Mouse (Mus musculus) spleen, adult 2 months (tissue): Measurements from ENCODE around the gene Irf2bpl. TPM values are rescaled to one million over a fixed set of nuclear protein-coding genes. Genes with fewer than 3 reads are reported as not detected.
A peak's percentile ranks its signal among the peaks of the same experiment; 100 is the strongest.

ENCODE experiments used
- DNase-seq, 2 experiments: peaks; one replicate each; pipeline versions ENCODE4 v3.0.0 to v3.0.0-alpha.2; 2012 to 2021; ENCODE audit warnings: low spot score in 2 of 2, low read depth in 1 of 2
- H3K27ac ChIP-seq: fragments of 200-500 bp; 2 replicates; pipeline ENCODE4 v1.5.1; 2012; ENCODE audit warnings: low read length, inconsistent platforms; ENCODE audit not compliant: insufficient read depth
- H3K27me3 ChIP-seq: fragments of 200-500 bp; 2 replicates; pipeline ENCODE4 v1.6.1; 2012; ENCODE audit warnings: mild to moderate bottlenecking, moderate library complexity, low read length, inconsistent platforms; ENCODE audit not compliant: control insufficient read depth, insufficient read depth
- H3K36me3 ChIP-seq: fragments of 200-500 bp; 2 replicates; pipeline ENCODE4 v1.6.1; 2012; ENCODE audit warnings: mild to moderate bottlenecking, low read length, inconsistent platforms; ENCODE audit not compliant: control insufficient read depth, insufficient read depth
- H3K4me1 ChIP-seq: fragments of 200-500 bp; 2 replicates; pipeline ENCODE4 v1.6.1; 2011; ENCODE audit warnings: inconsistent platforms; ENCODE audit not compliant: control insufficient read depth, insufficient read depth, insufficient read length
- H3K4me3 ChIP-seq: fragments of 200-500 bp; 2 replicates; pipeline ENCODE4 v1.5.1; 2011; ENCODE audit warnings: mild to moderate bottlenecking, inconsistent platforms; ENCODE audit not compliant: insufficient read depth, insufficient read length; ENCODE audit errors: extremely low read depth
- CTCF ChIP-seq: fragments of 200-500 bp; IDR thresholded peaks from 2 replicates; pipeline ENCODE4 v1.5.1; 2011; ENCODE audit warnings: mild to moderate bottlenecking, inconsistent platforms; ENCODE audit not compliant: insufficient read depth, insufficient read length, insufficient replicate concordance; ENCODE audit errors: extremely low read depth
- POLR2A ChIP-seq: fragments of 200-500 bp; IDR thresholded peaks from 2 replicates; pipeline ENCODE4 v1.6.1; 2011; ENCODE audit warnings: low read depth, low read length, inconsistent platforms
- WGBS: fragments of 180-500 bp; shearing (Covaris S2); methylation state at CpG from one replicate; pipeline ENCODE4 v1.1.7; 2018; 5-methylcytosine and 5-hydroxymethylcytosine counted together
- polyA plus RNA-seq: library from polyadenylated mRNA; depleted of rRNA; stranded (reverse); fragments of >200 nt; gene quantifications from 2 replicates; pipeline ENCODE4 v1.2.3, GENCODE M21; 2012

The Irf2bpl gene
- polyA plus RNA-seq, 1 experiment = 33.2 TPM

DNA sequence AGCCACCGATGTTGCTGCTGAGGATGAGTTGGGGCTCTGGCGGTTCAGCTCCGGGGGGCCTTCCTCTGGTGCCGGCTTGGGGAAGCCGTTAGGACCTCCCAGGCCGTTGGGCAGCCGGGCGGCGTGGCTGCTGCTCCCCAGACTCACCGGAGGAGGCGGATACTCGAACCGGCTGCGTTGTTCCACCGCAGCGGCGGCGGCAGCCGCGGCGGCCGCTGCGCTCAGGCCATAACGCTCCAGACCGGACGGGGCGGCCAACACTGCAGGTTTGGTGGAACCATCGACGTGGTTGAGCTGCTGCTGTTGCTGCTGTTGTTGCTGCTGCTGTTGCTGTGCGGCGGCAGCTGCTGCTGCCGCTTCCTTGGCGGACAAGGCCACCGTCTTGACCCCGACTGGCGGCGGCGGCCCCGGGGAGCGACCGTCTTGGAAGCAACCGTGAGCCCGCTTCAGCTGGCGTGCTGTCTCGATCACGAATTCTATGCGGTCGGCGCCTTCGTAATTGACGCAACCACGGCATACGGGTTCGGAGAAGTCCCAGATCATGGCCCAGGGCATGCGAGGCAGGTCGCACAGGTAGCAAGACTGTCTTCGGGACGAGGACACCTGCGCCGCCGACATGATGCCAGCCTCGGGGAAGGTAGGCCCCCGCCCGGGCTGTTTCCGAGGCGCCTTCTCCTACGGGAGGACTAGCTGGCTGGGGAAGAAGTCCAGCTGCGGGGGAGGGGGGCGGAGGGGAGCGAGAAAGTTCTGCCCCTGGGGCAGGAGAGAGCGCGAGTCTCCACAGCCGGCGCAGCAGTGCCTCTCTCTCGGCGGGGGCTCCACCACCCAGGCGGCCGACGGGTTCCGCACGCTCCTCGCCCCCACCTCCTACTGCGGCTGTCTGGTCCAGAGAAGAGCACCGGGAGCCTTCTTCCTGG, 1.1 kb downstream of the Irf2bpl start:
- DNase-seq = peak in 1 of 2 experiments; percentile 48
- 0 out of 2 replicates have a peak, but pooled peaks cover 1% of the 10 kb centered on the region for H3K27me3 ChIP-seq
- H3K4me3 ChIP-seq = peak overlapping the region; percentile 99
- TF ChIP-seq POLR2A (0 out of 2 replicates have a peak, but pooled peaks have one; percentile 3), CTCF (no peak)
- peak overlapping the region; percentile 100 for H3K27ac ChIP-seq
- under 1% methylated on average over 83 of the region's 84 CpGs for WGBS
- H3K4me1 ChIP-seq = peaks cover 19% of the 10 kb centered on the region
- peaks cover 5% of the 10 kb centered on the region; the same call in 1 of the 2 replicates for H3K36me3 ChIP-seq

DNA sequence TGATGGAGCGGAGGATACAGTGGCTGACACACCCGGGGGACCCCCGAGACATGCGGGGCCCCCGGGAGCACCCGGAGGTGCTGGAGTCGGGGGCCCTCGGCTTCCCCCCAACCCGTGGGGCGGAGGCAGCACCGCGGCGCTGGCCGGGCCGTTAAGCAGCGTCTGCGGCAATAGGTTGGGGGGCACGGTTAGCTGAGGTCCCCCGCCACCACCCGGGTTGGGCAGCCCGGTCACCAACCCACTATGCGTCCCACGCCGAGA, 1.6 kb downstream of the Irf2bpl start:
- Histone ChIP-seq H3K36me3 (peaks cover 5% of the 10 kb centered on the region; the same call in 1 of the 2 replicates), H3K4me1 (peaks cover 21% of the 10 kb centered on the region), H3K27ac (peak overlapping the region; percentile 100), H3K27me3 (0 out of 2 replicates have a peak, but pooled peaks cover 1% of the 10 kb centered on the region), H3K4me3 (peak overlapping the region; percentile 99)
- 2% methylated on average over 24 of the region's 24 CpGs for WGBS
- DNase-seq = no peak
- no peak for TF ChIP-seq CTCF
- no peak for TF ChIP-seq POLR2A

DNA sequence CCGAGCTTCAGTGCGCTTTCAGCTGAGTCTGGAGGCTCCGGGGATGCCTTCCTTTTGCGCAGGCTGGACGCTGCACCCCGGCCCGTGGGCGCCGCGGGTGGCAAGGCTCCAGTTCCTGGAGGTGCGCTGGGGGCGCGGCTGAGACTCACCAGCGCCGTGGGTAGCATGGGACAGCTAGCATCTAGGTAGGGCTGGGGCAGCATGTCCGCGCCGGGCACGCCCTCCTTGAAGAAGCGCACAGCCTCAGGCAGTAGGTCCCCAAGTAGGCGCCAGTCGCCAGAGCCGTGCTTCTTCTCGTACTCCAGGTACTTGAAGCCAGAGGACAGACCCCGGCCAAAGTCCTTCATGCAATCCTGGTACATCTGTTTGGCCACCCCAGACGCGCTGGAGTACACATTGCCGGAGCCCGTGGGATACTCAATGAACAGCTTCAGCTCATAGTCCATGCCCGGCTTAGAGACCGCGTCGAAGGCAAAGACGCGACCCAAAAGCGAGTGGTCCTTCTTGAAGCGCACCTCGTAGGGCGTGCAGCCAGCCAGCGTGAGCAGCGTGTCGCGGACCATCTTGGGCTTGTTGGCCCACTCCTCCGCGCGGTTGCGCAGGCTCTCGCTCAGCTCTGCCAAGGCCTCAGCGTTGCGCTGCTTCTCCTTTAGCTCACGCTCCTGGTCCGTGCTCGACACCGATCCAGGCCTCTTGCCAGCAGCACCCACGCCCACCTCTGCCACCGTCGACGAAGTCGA, 2.1 kb downstream of the Irf2bpl start:
- peak in 1 of 2 experiments; percentile 42 for DNase-seq
- H3K4me3 ChIP-seq = peak overlapping the region; percentile 99
- WGBS = 15% methylated on average over 59 of the region's 59 CpGs
- 0 out of 2 replicates have a peak, but pooled peaks cover 1% of the 10 kb centered on the region for H3K27me3 ChIP-seq
- peaks cover 5% of the 10 kb centered on the region; the same call in 1 of the 2 replicates for H3K36me3 ChIP-seq
- peaks cover 20% of the 10 kb centered on the region for H3K4me1 ChIP-seq
- H3K27ac ChIP-seq = peak overlapping the region; percentile 100
- TF ChIP-seq POLR2A (no peak), CTCF (no peak)

DNA sequence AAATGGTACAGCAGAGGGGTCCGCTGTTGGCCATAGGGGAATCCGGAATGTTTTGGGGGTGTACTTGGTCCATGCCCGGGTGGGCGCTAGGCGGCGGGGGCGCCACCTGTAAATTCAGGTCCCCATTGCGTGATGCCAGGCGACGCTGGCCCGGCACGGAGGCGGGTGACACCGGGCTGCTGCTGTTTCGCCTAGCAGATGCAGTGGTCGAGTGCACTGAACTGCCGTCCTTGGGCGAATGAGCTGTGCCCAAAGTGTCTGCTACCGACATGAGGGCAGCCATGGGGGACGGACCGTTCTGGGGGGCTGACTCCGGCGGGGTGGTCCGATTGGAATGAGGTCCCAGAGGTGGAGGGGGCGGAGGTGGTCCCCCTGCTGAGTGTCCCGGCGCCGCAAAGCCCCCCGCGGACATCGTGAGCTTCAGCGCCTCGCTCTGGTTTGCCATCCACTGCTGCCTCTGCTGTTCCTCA, 2.8 kb downstream of the Irf2bpl start:
- peaks cover 17% of the 10 kb centered on the region for H3K4me1 ChIP-seq
- DNase-seq = no peak
- 64% methylated on average over 33 of the region's 33 CpGs for WGBS

DNA sequence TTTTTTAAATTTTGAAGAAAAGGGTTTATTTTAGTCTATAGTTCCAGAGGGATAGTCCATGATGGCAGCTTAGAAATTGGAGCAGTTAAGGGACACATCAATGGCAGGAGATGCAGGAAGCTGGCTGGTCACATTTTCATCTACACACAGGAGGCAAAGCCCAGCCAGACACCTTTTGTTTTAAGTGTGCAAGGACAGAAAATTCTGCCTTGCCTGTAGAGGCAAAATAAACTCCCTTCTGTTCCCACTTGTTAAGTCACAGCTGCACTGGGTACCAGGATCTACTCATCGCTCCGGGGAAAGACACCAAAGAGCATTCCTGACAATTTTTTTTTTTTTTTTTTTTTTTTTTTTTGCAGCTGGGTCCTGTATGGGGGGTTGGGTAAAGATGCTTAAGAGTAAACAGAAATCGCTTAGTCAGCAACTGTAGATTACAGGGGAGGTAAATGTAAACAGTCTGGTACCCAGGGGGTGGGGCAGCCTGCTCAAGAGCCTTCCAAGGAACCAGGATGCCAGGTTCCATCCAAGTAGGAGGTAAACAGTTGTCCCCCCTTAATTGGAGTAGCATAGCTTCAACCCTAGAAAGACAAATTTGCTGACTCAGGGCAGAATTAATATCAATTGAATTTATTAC, 4.4 kb downstream of the Irf2bpl start:
- no peak for DNase-seq
- H3K4me1 ChIP-seq = peaks cover 20% of the 10 kb centered on the region
- 0 out of 2 replicates have a peak, but pooled peaks cover 1% of the 10 kb centered on the region for H3K27me3 ChIP-seq
- H3K36me3 ChIP-seq = peaks cover 5% of the 10 kb centered on the region; the same call in 1 of the 2 replicates
- no peak overlapping the region for H3K27ac ChIP-seq
- WGBS = 93% methylated on average over 3 of the region's 3 CpGs
- TF ChIP-seq POLR2A = no peak
- no peak for TF ChIP-seq CTCF
- no peak overlapping the region for H3K4me3 ChIP-seq

More for the DNA sequence above, 2.8 kb downstream of the Irf2bpl start:
- Histone ChIP-seq H3K27me3 (0 out of 2 replicates have a peak, but pooled peaks cover 1% of the 10 kb centered on the region), H3K36me3 (peaks cover 5% of the 10 kb centered on the region; the same call in 1 of the 2 replicates), H3K27ac (no peak overlapping the region; the same call in 1 of the 2 replicates), H3K4me3 (peak overlapping the region; percentile 99; the same call in 1 of the 2 replicates)
- TF ChIP-seq CTCF = no peak
- TF ChIP-seq POLR2A = no peak

DNA sequence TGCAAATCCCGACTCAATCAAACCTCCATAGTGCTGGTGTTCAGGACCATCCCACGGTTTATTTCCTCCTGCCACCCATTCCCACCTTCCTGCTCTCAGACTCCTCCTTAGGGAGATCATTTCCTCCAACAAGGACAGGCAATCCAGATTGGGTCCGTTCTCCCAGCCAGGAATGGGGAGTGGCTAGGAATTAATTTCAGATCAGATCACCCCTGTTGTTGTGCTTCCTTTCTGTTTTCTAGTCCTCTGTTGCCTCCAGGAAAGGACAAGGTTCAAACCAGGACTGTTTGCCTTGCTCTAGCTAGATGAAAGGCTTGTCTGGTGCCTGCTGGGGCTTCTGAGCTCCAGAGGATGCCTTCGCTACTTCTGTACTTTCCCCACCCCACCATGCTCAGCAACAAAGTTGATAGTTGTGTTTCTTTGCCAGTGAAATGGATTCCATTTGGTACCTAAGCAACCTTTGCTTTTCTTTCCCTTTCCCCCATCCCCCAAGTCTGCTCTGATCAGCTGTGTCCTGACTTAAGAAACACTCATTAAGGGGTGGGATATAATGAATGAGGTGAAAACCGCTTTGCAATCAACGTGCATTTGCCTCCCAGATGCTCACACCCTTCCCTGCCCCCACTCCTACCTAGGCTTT, 5.0 kb downstream of the Irf2bpl start:
- 85% methylated on average over 6 of the region's 6 CpGs for WGBS
- no peak overlapping the region for H3K4me3 ChIP-seq
- H3K27ac ChIP-seq = 0 out of 2 replicates have a peak overlapping the region, but pooled peaks have one; percentile 30
- peaks cover 5% of the 10 kb centered on the region; the same call in 1 of the 2 replicates for H3K36me3 ChIP-seq
- DNase-seq = no peak
- peaks cover 20% of the 10 kb centered on the region for H3K4me1 ChIP-seq
- no peak for TF ChIP-seq POLR2A
- no peak for TF ChIP-seq CTCF
- H3K27me3 ChIP-seq = 0 out of 2 replicates have a peak, but pooled peaks cover 1% of the 10 kb centered on the region
